Mouse (Mus musculus): ENCODE results near the gene Efcc1. TPM values are rescaled to one million over a fixed set of nuclear protein-coding genes. Genes with fewer than 3 reads are reported as not detected.

Gene Efcc1
- polyA plus RNA-seq, 1 experiment from 2014 or later = 6.2 TPM

GRCm38 (mm10) chr6:87780546-87781301, 50.1 kb downstream of the Efcc1 start:
- no peak for ATAC-seq (ENCODE audit: low FRiP score)
- no peaks in the 10 kb centered on the region for H3K36me3 ChIP-seq
- no peaks in the 10 kb centered on the region for H3K9me3 ChIP-seq (replicated peaks)
- H3K4me2 ChIP-seq = no peak overlapping the region
- H3K4me3 ChIP-seq (replicated peaks) = no peak overlapping the region
- no peak overlapping the region for H3K27ac ChIP-seq (replicated peaks)
- WGBS = 84% methylated on average over 10 of the region's 10 CpGs
- H3K27me3 ChIP-seq (replicated peaks) = no peaks in the 10 kb centered on the region
- H3K4me1 ChIP-seq = no peaks in the 10 kb centered on the region
- no peak overlapping the region for H3K9ac ChIP-seq (replicated peaks)

DNA sequence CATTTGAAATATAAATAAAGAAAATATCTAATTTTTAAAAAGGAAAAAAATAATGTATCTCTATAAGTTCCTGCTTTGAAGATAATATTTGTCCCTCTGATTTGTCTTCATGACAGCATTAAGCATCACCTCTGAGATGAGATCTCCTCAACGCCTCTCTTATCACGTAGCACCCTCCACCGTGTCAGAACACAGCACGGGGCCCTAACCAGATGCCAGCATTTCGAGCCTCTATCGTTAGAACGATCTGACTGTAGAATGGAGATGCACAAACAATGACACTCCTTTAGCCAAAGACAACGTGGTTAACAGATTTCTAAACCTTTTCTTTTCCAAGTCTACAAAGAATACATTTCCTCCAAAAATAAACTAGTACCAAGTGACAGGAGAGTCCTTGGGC, 53.4 kb downstream of the Efcc1 start:
- no peaks in the 10 kb centered on the region for H3K9me3 ChIP-seq (replicated peaks)
- no peaks in the 10 kb centered on the region for H3K36me3 ChIP-seq
- no peak overlapping the region for H3K27ac ChIP-seq (replicated peaks)
- no peak for ATAC-seq (ENCODE audit: low FRiP score)
- no peaks in the 10 kb centered on the region for H3K27me3 ChIP-seq (replicated peaks)
- 82% methylated on average over 8 of the region's 8 CpGs for WGBS
- peaks cover 1% of the 10 kb centered on the region; the same call in 1 of the 2 replicates for H3K4me1 ChIP-seq
- H3K4me3 ChIP-seq (replicated peaks) = no peak overlapping the region
- no peak overlapping the region for H3K9ac ChIP-seq (replicated peaks)
- H3K4me2 ChIP-seq = no peak overlapping the region

DNA sequence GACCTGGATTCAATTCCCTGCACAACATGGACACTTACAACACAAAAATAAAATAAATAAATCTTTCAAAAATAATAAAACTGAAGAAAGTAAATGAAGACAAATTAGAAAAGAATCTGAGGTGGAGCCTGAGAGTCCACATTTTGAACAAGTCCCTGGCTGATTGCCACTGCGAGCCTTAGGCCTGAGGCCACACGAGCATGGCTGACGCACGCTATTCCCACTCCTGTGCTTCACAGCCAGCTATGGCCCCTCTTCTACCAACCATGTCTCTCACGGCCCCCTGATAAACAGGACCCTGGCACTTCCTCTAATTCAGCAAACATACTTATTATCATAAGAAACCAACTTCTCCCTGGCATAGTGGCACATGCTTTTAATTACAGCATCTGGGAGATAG, 56.0 kb downstream of the Efcc1 start:
- ATAC-seq (ENCODE audit: low FRiP score) = no peak
- Histone ChIP-seq H3K4me3 (replicated peaks) (no peak overlapping the region), H3K27me3 (replicated peaks) (no peaks in the 10 kb centered on the region), H3K9me3 (replicated peaks) (no peaks in the 10 kb centered on the region), H3K4me2 (no peak overlapping the region), H3K36me3 (peaks cover 3% of the 10 kb centered on the region), H3K9ac (replicated peaks) (no peak overlapping the region), H3K27ac (replicated peaks) (no peak overlapping the region), H3K4me1 (peaks cover 12% of the 10 kb centered on the region)
- WGBS = 87% methylated on average over 5 of the region's 5 CpGs

DNA sequence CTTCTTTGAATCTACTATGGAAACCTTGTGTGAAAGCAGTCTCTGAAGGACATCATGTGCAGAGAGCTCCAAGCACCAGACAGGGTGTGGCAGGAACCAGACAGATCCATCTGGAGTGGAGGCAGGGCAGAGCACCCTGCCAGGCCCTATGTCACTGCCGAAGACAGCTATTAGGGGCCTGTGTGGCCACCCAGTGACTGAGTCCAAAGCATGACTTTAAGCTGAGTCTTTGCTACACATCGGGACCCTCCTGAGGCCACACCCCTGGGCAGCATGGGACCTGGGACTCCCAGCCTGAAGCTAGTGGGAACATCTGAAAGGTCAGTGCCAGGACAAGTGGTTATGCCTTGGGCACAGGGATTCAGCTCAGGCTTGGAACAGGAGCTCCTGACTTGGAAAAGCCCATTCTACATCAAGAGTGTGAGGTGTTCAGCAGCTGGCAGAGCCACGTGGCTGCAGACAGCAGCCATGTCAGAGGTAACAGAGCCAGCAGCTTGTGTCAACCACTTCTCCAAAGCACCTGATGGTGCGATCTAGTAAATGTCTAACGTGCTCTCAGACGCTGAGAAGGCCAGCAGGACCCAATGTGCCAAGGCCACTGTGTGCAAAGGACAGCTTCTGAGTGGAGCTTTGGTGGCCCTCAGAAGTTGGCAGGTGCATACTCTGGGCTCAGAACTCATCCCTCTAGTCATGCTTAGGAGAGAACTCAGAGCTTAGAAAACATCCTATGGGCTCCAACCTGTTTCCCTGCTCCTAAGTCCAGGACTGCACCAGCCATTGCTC, 56.6 kb downstream of the Efcc1 start:
- WGBS = 85% methylated on average over 6 of the region's 6 CpGs
- no peaks in the 10 kb centered on the region for H3K9me3 ChIP-seq (replicated peaks)
- H3K36me3 ChIP-seq = peaks cover 9% of the 10 kb centered on the region
- no peaks in the 10 kb centered on the region for H3K27me3 ChIP-seq (replicated peaks)
- no peak for ATAC-seq (ENCODE audit: low FRiP score)
- no peak overlapping the region for H3K27ac ChIP-seq (replicated peaks)
- no peak overlapping the region for H3K9ac ChIP-seq (replicated peaks)
- H3K4me1 ChIP-seq = peaks cover 12% of the 10 kb centered on the region
- no peak overlapping the region for H3K4me3 ChIP-seq (replicated peaks)
- H3K4me2 ChIP-seq = no peak overlapping the region

GRCm38 (mm10) chr6:87788266-87788895, 57.7 kb downstream of the Efcc1 start:
- WGBS = 94% methylated on average over 9 of the region's 9 CpGs
- no peak overlapping the region for H3K27ac ChIP-seq (replicated peaks)
- peaks cover 15% of the 10 kb centered on the region for H3K36me3 ChIP-seq
- no peak overlapping the region for H3K9ac ChIP-seq (replicated peaks)
- no peaks in the 10 kb centered on the region for H3K27me3 ChIP-seq (replicated peaks)
- peaks cover 12% of the 10 kb centered on the region for H3K4me1 ChIP-seq
- H3K4me2 ChIP-seq = no peak overlapping the region
- H3K9me3 ChIP-seq (replicated peaks) = no peaks in the 10 kb centered on the region
- no peak overlapping the region for H3K4me3 ChIP-seq (replicated peaks)
- no peak for ATAC-seq (ENCODE audit: low FRiP score)

- H3K9ac ChIP-seq (replicated peaks) = no peak overlapping the region
- 30% methylated on average over 5 of the region's 5 CpGs for WGBS
Measured at GRCm38 (mm10) chr6:87788896-87789587, 58.4 kb downstream of the Efcc1 start.

GRCm38 (mm10) chr6:87789791-87790190, 59.1 kb downstream of the Efcc1 start:
- no peaks in the 10 kb centered on the region for H3K27me3 ChIP-seq (replicated peaks)
- WGBS = 94% methylated on average over 6 of the region's 6 CpGs
- H3K9me3 ChIP-seq (replicated peaks) = no peaks in the 10 kb centered on the region
- peaks cover 17% of the 10 kb centered on the region for H3K36me3 ChIP-seq
- no peak overlapping the region for H3K9ac ChIP-seq (replicated peaks)
- no peak overlapping the region for H3K4me3 ChIP-seq (replicated peaks)
- H3K4me2 ChIP-seq = no peak overlapping the region
- peaks cover 12% of the 10 kb centered on the region for H3K4me1 ChIP-seq
- H3K27ac ChIP-seq (replicated peaks) = 0 out of 2 replicates have a peak overlapping the region, but pooled peaks have one; percentile 5
- no peak for ATAC-seq (ENCODE audit: low FRiP score)

More at GRCm38 (mm10) chr6:87788896-87789587, 58.4 kb downstream of the Efcc1 start:
- Histone ChIP-seq H3K4me1 (peaks cover 12% of the 10 kb centered on the region), H3K4me3 (replicated peaks) (no peak overlapping the region), H3K27me3 (replicated peaks) (no peaks in the 10 kb centered on the region), H3K4me2 (no peak overlapping the region), H3K9me3 (replicated peaks) (no peaks in the 10 kb centered on the region), H3K27ac (replicated peaks) (0 out of 2 replicates have a peak overlapping the region, but pooled peaks have one; percentile 5), H3K36me3 (peaks cover 15% of the 10 kb centered on the region)
- ATAC-seq (ENCODE audit: low FRiP score) = no peak

DNA sequence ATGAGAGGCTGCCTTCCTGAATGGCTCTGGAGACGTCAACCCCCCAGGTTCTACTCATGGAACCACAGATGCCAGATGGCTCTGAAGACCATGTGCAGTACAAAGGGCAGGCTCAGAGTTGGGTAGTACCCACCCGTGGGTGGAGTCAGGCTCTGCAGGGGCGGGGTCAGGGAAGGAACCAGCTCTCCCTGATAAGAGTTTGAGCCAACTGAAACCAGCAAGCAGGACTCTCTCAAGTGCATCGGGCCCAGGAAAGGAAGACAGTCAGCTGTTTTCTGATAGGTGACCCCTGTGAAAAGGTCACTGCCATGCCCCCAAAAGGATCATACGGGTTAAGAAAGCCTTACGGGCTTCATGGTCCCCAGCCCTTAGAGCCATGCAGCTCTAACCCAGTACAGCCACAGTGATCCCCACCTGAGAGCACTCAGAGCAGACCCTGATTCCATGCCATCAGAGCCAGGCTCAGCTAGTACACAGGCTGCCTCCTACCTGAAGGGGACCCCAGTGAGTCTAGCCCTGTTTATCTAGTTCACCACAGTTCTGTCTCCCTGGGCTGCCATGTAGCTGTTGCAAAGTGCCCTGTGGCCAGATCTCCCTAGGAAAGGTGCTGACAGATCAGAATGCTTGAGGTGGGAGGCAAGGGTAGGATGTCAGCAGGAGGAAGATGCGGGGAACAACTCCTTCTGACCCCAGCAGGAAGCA, 60.3 kb downstream of the Efcc1 start:
- no peak overlapping the region for H3K4me3 ChIP-seq (replicated peaks)
- no peak overlapping the region for H3K9ac ChIP-seq (replicated peaks)
- no peaks in the 10 kb centered on the region for H3K27me3 ChIP-seq (replicated peaks)
- peaks cover 12% of the 10 kb centered on the region for H3K4me1 ChIP-seq
- H3K9me3 ChIP-seq (replicated peaks) = no peaks in the 10 kb centered on the region
- H3K4me2 ChIP-seq = no peak overlapping the region
- ATAC-seq (ENCODE audit: low FRiP score) = no peak
- 77% methylated on average over 7 of the region's 7 CpGs for WGBS
- peaks cover 17% of the 10 kb centered on the region for H3K36me3 ChIP-seq
- no peak overlapping the region for H3K27ac ChIP-seq (replicated peaks)

GRCm38 (mm10) chr6:87791826-87792225, 61.2 kb downstream of the Efcc1 start:
- Histone ChIP-seq H3K9me3 (replicated peaks) (no peaks in the 10 kb centered on the region), H3K4me2 (no peak overlapping the region), H3K4me3 (replicated peaks) (no peak overlapping the region), H3K4me1 (peaks cover 16% of the 10 kb centered on the region), H3K27me3 (replicated peaks) (no peaks in the 10 kb centered on the region), H3K9ac (replicated peaks) (no peak overlapping the region), H3K36me3 (peaks cover 17% of the 10 kb centered on the region), H3K27ac (replicated peaks) (no peak overlapping the region)
- no peak for ATAC-seq (ENCODE audit: low FRiP score)
- WGBS = 94% methylated on average over 5 of the region's 5 CpGs

GRCm38 (mm10) chr6:87793821-87794510, 63.3 kb downstream of the Efcc1 start:
- ATAC-seq (ENCODE audit: low FRiP score) = no peak
- no peak overlapping the region for H3K4me2 ChIP-seq
- WGBS = 95% methylated on average over 10 of the region's 10 CpGs

More at GRCm38 (mm10) chr6:87793821-87794510, 63.3 kb downstream of the Efcc1 start:
- Histone ChIP-seq H3K4me3 (replicated peaks) (no peak overlapping the region), H3K27me3 (replicated peaks) (no peaks in the 10 kb centered on the region), H3K4me1 (peaks cover 19% of the 10 kb centered on the region), H3K27ac (replicated peaks) (no peak overlapping the region), H3K9ac (replicated peaks) (no peak overlapping the region), H3K9me3 (replicated peaks) (no peaks in the 10 kb centered on the region), H3K36me3 (peaks cover 17% of the 10 kb centered on the region)

All from neural tube, embryonic 15.5 days (tissue).